Mouse (Mus musculus): ENCODE results near the gene Mpzl2.

Mpzl2 gene

GRCm38 (mm10) chr9:45088040-45088439 is 48.4 kb downstream of the Mpzl2 start:
- no peak for DNase-seq

GRCm38 (mm10) chr9:45090811-45091210 is 51.2 kb downstream of the Mpzl2 start:
- DNase-seq: no peak

GRCm38 (mm10) chr9:45092641-45093040 is 53.0 kb downstream of the Mpzl2 start:
- DNase-seq: peak; percentile 37

- peak; percentile 74 for DNase-seq
Measured at GRCm38 (mm10) chr9:45095149-45095937, 55.7 kb downstream of the Mpzl2 start.

- no peak for DNase-seq
Measured at GRCm38 (mm10) chr9:45097877-45098276, 58.3 kb downstream of the Mpzl2 start.

- no peak for DNase-seq
Measured at GRCm38 (mm10) chr9:45098426-45098825, 58.8 kb downstream of the Mpzl2 start.

- DNase-seq: no peak
Measured at GRCm38 (mm10) chr9:45102528-45102927, 62.9 kb downstream of the Mpzl2 start.

GRCm38 (mm10) chr9:45103211-45103979 is 63.8 kb downstream of the Mpzl2 start:
- no peak for DNase-seq

Data from lung, postnatal 36 days (tissue).